Mouse (Mus musculus) hindbrain, embryonic 12.5 days (tissue): ENCODE measurements at regions not wholly inside any gene's neighbourhood (a gene's known extent, or its start where the extent isn't known, plus 50 kb on each side); places are given as distances from the start of the nearest gene placed in this dataset.

Experiments used
- ATAC-seq: fragments of 200-750 bp; cut with Nextera tagmentation; 2 replicates; pipeline ENCODE4 v1.8.0; 2017; ENCODE audit warnings: moderate TSS enrichment; ENCODE audit not compliant: low FRiP score
- H3K27ac ChIP-seq: fragments of 300-500 bp; sonication (generic); 2 replicates; pipeline ENCODE4 v1.5.1; 2016; ENCODE audit warnings: mild to moderate bottlenecking
- H3K27me3 ChIP-seq: fragments of 300-500 bp; sonication (generic); 2 replicates; pipeline ENCODE4 v1.6.1; 2016; ENCODE audit warnings: mild to moderate bottlenecking
- H3K36me3 ChIP-seq: fragments of 300-500 bp; sonication (generic); 2 replicates; pipeline ENCODE4 v1.6.1; 2016; ENCODE audit warnings: mild to moderate bottlenecking
- H3K4me1 ChIP-seq: fragments of 300-500 bp; sonication (generic); 2 replicates; pipeline ENCODE4 v1.6.1; 2016
- H3K4me2 ChIP-seq: fragments of 300-500 bp; sonication (generic); replicated peaks from 2 replicates; pipeline ENCODE4 v1.6.1; 2016; ENCODE audit warnings: mild to moderate bottlenecking
- H3K4me3 ChIP-seq: fragments of 300-500 bp; sonication (generic); 2 replicates; pipeline ENCODE4 v1.5.1; 2016; ENCODE audit warnings: mild to moderate bottlenecking
- H3K9ac ChIP-seq: fragments of 300-500 bp; sonication (generic); 2 replicates; pipeline ENCODE4 v1.6.1; 2016; ENCODE audit warnings: mild to moderate bottlenecking, moderate library complexity
- H3K9me3 ChIP-seq: fragments of 300-500 bp; sonication (generic); replicated peaks from 2 replicates; pipeline ENCODE4 v1.6.1; 2016; ENCODE audit warnings: mild to moderate bottlenecking
- WGBS: fragments of 180-500 bp; shearing (Covaris S2); methylation state at CpG from one replicate; pipeline ENCODE4 v1.1.7; 2016; 5-methylcytosine and 5-hydroxymethylcytosine counted together

- no peak; the same call in 1 of the 2 replicates for ATAC-seq
- Histone ChIP-seq H3K27ac (no peak overlapping the region), H3K9me3 (no peaks in the 10 kb centered on the region), H3K4me2 (no peak overlapping the region), H3K4me1 (peaks cover 3% of the 10 kb centered on the region; the same call in 1 of the 2 replicates), H3K4me3 (no peak overlapping the region), H3K27me3 (no peaks in the 10 kb centered on the region), H3K9ac (no peak overlapping the region), H3K36me3 (no peaks in the 10 kb centered on the region)
- WGBS = 66% methylated on average over 8 of the region's 8 CpGs
Observed at GRCm38 (mm10) chr2:50853538-50854244, 295.2 kb downstream of the Rnd3 start.

- Histone ChIP-seq H3K4me2 (no peak overlapping the region), H3K4me3 (no peak overlapping the region), H3K27ac (no peak overlapping the region), H3K27me3 (no peaks in the 10 kb centered on the region), H3K9ac (no peak overlapping the region), H3K4me1 (peaks cover 3% of the 10 kb centered on the region; the same call in 1 of the 2 replicates), H3K9me3 (no peaks in the 10 kb centered on the region), H3K36me3 (no peaks in the 10 kb centered on the region)
- ATAC-seq = no peak
- WGBS = 65% methylated on average over 2 of the region's 2 CpGs
Observed at GRCm38 (mm10) chr2:50852413-50852919, 296.4 kb downstream of the Rnd3 start.

- 0 out of 2 replicates have a peak, but pooled peaks cover 3% of the 10 kb centered on the region for H3K4me1 ChIP-seq
- no peak overlapping the region for H3K4me3 ChIP-seq
- H3K4me2 ChIP-seq = no peak overlapping the region
- H3K36me3 ChIP-seq = no peaks in the 10 kb centered on the region
- ATAC-seq = no peak
- H3K9ac ChIP-seq = no peak overlapping the region
- no peaks in the 10 kb centered on the region for H3K9me3 ChIP-seq
- no peak overlapping the region for H3K27ac ChIP-seq
- 93% methylated on average over 3 of the region's 3 CpGs for WGBS
- no peaks in the 10 kb centered on the region for H3K27me3 ChIP-seq
Observed at GRCm38 (mm10) chr2:50850071-50850470, 298.8 kb downstream of the Rnd3 start.

- Histone ChIP-seq H3K36me3 (no peaks in the 10 kb centered on the region), H3K9ac (no peak overlapping the region), H3K9me3 (no peaks in the 10 kb centered on the region), H3K4me1 (no peaks in the 10 kb centered on the region), H3K4me3 (no peak overlapping the region), H3K4me2 (no peak overlapping the region), H3K27me3 (no peaks in the 10 kb centered on the region), H3K27ac (no peak overlapping the region)
- ATAC-seq = no peak
- WGBS = 88% methylated on average over 2 of the region's 2 CpGs
Observed at GRCm38 (mm10) chr2:50841881-50842280, 307.0 kb downstream of the Rnd3 start.

GRCm38 (mm10) chr2:50835511-50836320 lies 313.2 kb downstream of the Rnd3 start:
- H3K9ac ChIP-seq = no peak overlapping the region
- H3K4me2 ChIP-seq = no peak overlapping the region
- no peaks in the 10 kb centered on the region for H3K27me3 ChIP-seq
- no peaks in the 10 kb centered on the region for H3K9me3 ChIP-seq
- no peaks in the 10 kb centered on the region for H3K4me1 ChIP-seq
- H3K27ac ChIP-seq = no peak overlapping the region
- no peak for ATAC-seq
- H3K4me3 ChIP-seq = no peak overlapping the region
- no peaks in the 10 kb centered on the region for H3K36me3 ChIP-seq
- WGBS = 79% methylated on average over 6 of the region's 6 CpGs

- no peaks in the 10 kb centered on the region for H3K36me3 ChIP-seq
- no peaks in the 10 kb centered on the region for H3K27me3 ChIP-seq
- ATAC-seq = no peak
- H3K4me1 ChIP-seq = no peaks in the 10 kb centered on the region
- H3K27ac ChIP-seq = no peak overlapping the region
- 94% methylated on average over 5 of the region's 5 CpGs for WGBS
- H3K9ac ChIP-seq = no peak overlapping the region
- H3K4me2 ChIP-seq = no peak overlapping the region
- no peak overlapping the region for H3K4me3 ChIP-seq
- no peaks in the 10 kb centered on the region for H3K9me3 ChIP-seq
Observed at GRCm38 (mm10) chr2:50833791-50834190, 315.1 kb downstream of the Rnd3 start.

- no peaks in the 10 kb centered on the region for H3K27me3 ChIP-seq
- no peak for ATAC-seq
- 57% methylated on average over 4 of the region's 4 CpGs for WGBS
Observed at GRCm38 (mm10) chr2:50832471-50832870, 316.4 kb downstream of the Rnd3 start.

GRCm38 (mm10) chr2:50830056-50830720 lies 318.7 kb downstream of the Rnd3 start:
- H3K9ac ChIP-seq = no peak overlapping the region
- no peaks in the 10 kb centered on the region for H3K27me3 ChIP-seq
- no peak overlapping the region for H3K27ac ChIP-seq
- ATAC-seq = no peak
- H3K4me3 ChIP-seq = no peak overlapping the region
- H3K4me2 ChIP-seq = no peak overlapping the region
- H3K9me3 ChIP-seq = no peaks in the 10 kb centered on the region
- H3K4me1 ChIP-seq = no peaks in the 10 kb centered on the region
- no peaks in the 10 kb centered on the region for H3K36me3 ChIP-seq
- 75% methylated on average over 5 of the region's 5 CpGs for WGBS

More at GRCm38 (mm10) chr2:50832471-50832870, 316.4 kb downstream of the Rnd3 start:
- Histone ChIP-seq H3K27ac (no peak overlapping the region), H3K9me3 (no peaks in the 10 kb centered on the region), H3K4me1 (no peaks in the 10 kb centered on the region), H3K9ac (no peak overlapping the region), H3K36me3 (no peaks in the 10 kb centered on the region), H3K4me3 (no peak overlapping the region), H3K4me2 (no peak overlapping the region)

GRCm38 (mm10) chr2:50827097-50827496 lies 321.8 kb downstream of the Rnd3 start:
- Histone ChIP-seq H3K4me1 (no peaks in the 10 kb centered on the region), H3K9ac (no peak overlapping the region), H3K4me2 (no peak overlapping the region), H3K4me3 (no peak overlapping the region), H3K9me3 (no peaks in the 10 kb centered on the region), H3K27me3 (no peaks in the 10 kb centered on the region), H3K27ac (no peak overlapping the region), H3K36me3 (no peaks in the 10 kb centered on the region)
- no peak for ATAC-seq
- WGBS = 73% methylated on average over 5 of the region's 5 CpGs

GRCm38 (mm10) chr2:50826537-50826936 lies 322.4 kb downstream of the Rnd3 start:
- 77% methylated on average over 3 of the region's 3 CpGs for WGBS
- H3K4me2 ChIP-seq = no peak overlapping the region

GRCm38 (mm10) chr2:50825626-50826025 lies 323.3 kb downstream of the Rnd3 start:
- 82% methylated on average over 5 of the region's 5 CpGs for WGBS
- no peaks in the 10 kb centered on the region for H3K9me3 ChIP-seq
- ATAC-seq = no peak

More at GRCm38 (mm10) chr2:50826537-50826936, 322.4 kb downstream of the Rnd3 start:
- no peak overlapping the region for H3K9ac ChIP-seq
- no peaks in the 10 kb centered on the region for H3K9me3 ChIP-seq
- H3K4me3 ChIP-seq = no peak overlapping the region
- ATAC-seq = no peak
- H3K36me3 ChIP-seq = no peaks in the 10 kb centered on the region
- H3K27ac ChIP-seq = no peak overlapping the region
- H3K4me1 ChIP-seq = no peaks in the 10 kb centered on the region
- no peaks in the 10 kb centered on the region for H3K27me3 ChIP-seq

GRCm38 (mm10) chr2:50824782-50825181 lies 324.1 kb downstream of the Rnd3 start:
- no peak for ATAC-seq
- WGBS = 67% methylated on average over 3 of the region's 3 CpGs
- H3K4me3 ChIP-seq = no peak overlapping the region
- no peaks in the 10 kb centered on the region for H3K9me3 ChIP-seq
- H3K36me3 ChIP-seq = no peaks in the 10 kb centered on the region
- H3K4me1 ChIP-seq = no peaks in the 10 kb centered on the region
- no peaks in the 10 kb centered on the region for H3K27me3 ChIP-seq
- no peak overlapping the region for H3K4me2 ChIP-seq
- H3K27ac ChIP-seq = no peak overlapping the region
- no peak overlapping the region for H3K9ac ChIP-seq

More at GRCm38 (mm10) chr2:50825626-50826025, 323.3 kb downstream of the Rnd3 start:
- Histone ChIP-seq H3K4me1 (no peaks in the 10 kb centered on the region), H3K4me2 (no peak overlapping the region), H3K36me3 (no peaks in the 10 kb centered on the region), H3K27me3 (no peaks in the 10 kb centered on the region), H3K27ac (no peak overlapping the region), H3K4me3 (no peak overlapping the region), H3K9ac (no peak overlapping the region)
